Mouse (Mus musculus): ENCODE data around the gene Rhov. TPM values are rescaled to one million over a fixed set of nuclear protein-coding genes. Genes with fewer than 3 reads are reported as not detected.
A peak's percentile ranks its signal among the peaks of the same experiment; 100 is the strongest.

Gene Rhov
- polyA plus RNA-seq, 1 experiment from 2014 or later, result 0.20 TPM

DNA sequence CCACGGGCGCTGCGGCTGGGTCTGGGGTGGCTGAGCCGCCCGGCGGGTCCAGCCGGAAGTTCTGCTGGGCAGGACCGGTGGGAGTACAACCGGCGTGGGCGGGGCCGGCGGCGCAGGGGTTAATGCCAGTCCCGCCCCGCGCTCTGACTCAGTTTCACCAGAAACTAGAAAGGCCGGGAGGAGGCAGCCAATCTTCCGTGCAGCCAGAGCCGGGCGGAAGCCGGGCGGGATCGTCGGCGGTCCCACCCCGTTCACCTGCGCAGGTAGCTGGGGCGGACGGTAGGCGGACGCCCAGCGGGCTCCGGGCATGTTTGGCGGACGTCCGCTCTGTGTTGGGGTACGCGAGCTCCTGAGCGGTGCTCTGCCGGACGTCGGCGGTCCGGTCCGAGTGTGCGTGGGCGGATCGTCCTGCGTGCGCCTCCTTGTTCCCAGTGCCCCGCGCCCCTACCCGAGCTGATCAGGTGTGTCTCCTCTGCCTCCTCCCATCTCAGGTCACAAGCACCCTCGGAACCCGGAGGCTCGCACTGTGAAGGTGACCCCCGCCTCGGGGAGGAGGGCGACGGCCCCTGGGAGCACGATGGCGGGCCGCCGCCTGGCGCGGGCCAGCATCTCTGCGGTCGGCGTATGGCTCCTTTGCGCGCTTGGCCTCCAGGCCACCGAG, 33.7 kb downstream of the Rhov start, which contains the start of gene Spint1:
Gene Spint1 (plus strand): TSS at position 153 of the 661 bp plus-strand sequence.
- Histone ChIP-seq H3K9me3 (replicated peaks; ENCODE audit: control insufficient read depth, low read length) (no peaks in the 10 kb centered on the region), H3K4me3 (ENCODE audit: low read depth, low read length) (peak within 1 kb of the TSS; percentile 54), H3K27ac (ENCODE audit: low read length) (no peak within 1 kb of the TSS), H3K27me3 (ENCODE audit: control insufficient read depth, insufficient read depth, low read depth, low read length) (peaks cover 53% of the 10 kb centered on the region), H3K4me2 (ENCODE audit: low read depth, low read length) (peak within 1 kb of the TSS; percentile 67), H3K4me1 (ENCODE audit: control insufficient read depth, low read depth, low read length) (no peaks in the 10 kb centered on the region; the same call in 1 of the 2 replicates), H3K36me3 (ENCODE audit: control insufficient read depth, insufficient read depth) (no peaks in the 10 kb centered on the region), H3K9ac (ENCODE audit: low read depth, low read length) (no peak within 1 kb of the TSS)
- no peak; the same call in 1 of the 2 replicates for ATAC-seq (ENCODE audit: low read depth)
- WGBS (ENCODE audit: insufficient replicate concordance), result 1% methylated on average over 72 of the region's 73 CpGs

DNA sequence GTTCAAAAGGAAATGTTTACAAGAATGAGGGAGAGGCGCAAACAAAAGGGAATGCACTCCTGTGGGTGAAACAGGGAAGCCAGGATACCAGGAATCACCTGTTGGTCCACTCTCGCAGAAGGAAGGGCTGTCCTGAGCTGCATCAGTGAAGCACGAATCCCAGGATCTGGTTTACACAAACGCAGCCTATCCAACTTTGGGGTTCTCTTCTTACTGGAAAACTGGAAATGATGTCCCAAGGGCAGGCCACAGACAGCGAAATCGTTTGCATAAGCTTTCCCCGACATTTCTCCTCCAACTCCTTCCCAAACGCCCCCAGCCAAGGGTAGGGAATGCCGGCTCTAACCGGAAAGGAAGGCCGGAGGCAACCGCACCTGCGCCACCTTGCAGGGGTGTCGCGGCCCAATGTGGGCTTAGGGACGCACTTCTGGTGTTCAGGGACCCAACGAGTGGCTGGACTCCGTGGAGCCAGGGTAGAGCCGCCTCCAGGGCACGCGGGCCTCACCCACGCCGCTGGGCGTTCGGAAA, 34.3 kb downstream of the Rhov start:
- peak overlapping the region; percentile 67 for H3K4me2 ChIP-seq (ENCODE audit: low read depth, low read length)
- H3K9ac ChIP-seq (ENCODE audit: low read depth, low read length), result no peak overlapping the region
- peak overlapping the region; percentile 54 for H3K4me3 ChIP-seq (ENCODE audit: low read depth, low read length)
- no peak for ATAC-seq (ENCODE audit: low read depth)
- H3K27me3 ChIP-seq (ENCODE audit: control insufficient read depth, insufficient read depth, low read depth, low read length), result peaks cover 53% of the 10 kb centered on the region
- 13% methylated on average over 25 of the region's 25 CpGs for WGBS (ENCODE audit: insufficient replicate concordance)
- no peaks in the 10 kb centered on the region for H3K9me3 ChIP-seq (replicated peaks; ENCODE audit: control insufficient read depth, low read length)
- no peaks in the 10 kb centered on the region; the same call in 1 of the 2 replicates for H3K4me1 ChIP-seq (ENCODE audit: control insufficient read depth, low read depth, low read length)
- no peaks in the 10 kb centered on the region for H3K36me3 ChIP-seq (ENCODE audit: control insufficient read depth, insufficient read depth)
- no peak overlapping the region for H3K27ac ChIP-seq (ENCODE audit: low read length)

DNA sequence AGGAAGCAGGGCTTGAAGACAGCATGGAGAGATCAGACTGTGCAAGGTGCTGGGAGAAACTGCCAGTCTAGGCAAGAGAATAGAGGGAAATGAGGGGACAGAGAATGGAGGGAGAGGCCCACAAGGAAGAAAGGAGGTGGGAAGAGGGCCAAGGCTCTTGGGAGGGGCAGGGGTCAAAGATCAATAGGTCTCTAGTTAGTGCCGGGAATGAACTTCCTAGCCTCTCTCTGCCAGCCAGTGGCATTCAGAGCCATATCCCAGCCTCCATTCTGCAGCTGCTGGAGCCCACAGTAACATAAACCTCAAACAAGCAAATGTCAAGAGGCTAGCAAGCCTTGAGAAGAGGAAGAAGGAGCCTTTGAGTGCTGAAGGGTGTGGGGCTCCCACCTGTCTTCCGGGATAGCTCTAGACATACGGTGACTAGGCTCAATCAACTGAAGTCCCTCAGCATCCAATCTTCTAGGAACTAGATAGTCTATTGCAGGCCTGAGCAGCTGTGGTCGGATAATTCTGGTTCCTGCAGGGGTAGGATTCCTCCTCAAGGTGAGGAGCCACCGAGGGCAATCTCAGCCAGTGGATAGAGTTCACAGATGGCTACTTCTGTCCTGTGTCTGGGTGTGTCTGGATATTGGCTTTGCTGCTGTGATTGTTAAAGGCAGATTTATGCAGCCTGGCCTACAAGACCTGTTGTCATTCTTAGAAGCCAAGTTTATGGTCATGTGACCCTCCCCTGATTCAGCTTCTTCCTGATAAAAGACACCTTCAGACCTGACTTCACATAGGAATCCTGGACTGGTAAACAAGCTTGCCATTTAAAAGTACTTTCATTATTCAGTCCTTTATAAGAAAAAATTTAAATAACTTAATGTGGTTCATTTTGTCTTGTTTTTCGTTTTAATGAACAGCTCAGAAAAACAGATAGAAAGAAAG, 41.0 kb downstream of the Rhov start, which contains the start of gene Ppp1r14d:
Gene Ppp1r14d (minus strand): TSS at position 132 of the 930 bp plus-strand sequence.
- Histone ChIP-seq H3K27ac (ENCODE audit: low read length) (no peak within 1 kb of the TSS), H3K9me3 (replicated peaks; ENCODE audit: control insufficient read depth, low read length) (no peaks in the 10 kb centered on the region)

More for the DNA sequence above, 41.0 kb downstream of the Rhov start, which contains the start of gene Ppp1r14d:
- Histone ChIP-seq H3K4me3 (ENCODE audit: low read depth, low read length) (no peak within 1 kb of the TSS), H3K27me3 (ENCODE audit: control insufficient read depth, insufficient read depth, low read depth, low read length) (peaks cover 7% of the 10 kb centered on the region; the same call in 1 of the 2 replicates), H3K36me3 (ENCODE audit: control insufficient read depth, insufficient read depth) (no peaks in the 10 kb centered on the region), H3K4me1 (ENCODE audit: control insufficient read depth, low read depth, low read length) (no peaks in the 10 kb centered on the region), H3K4me2 (ENCODE audit: low read depth, low read length) (no peak within 1 kb of the TSS), H3K9ac (ENCODE audit: low read depth, low read length) (no peak within 1 kb of the TSS)
- 43% methylated on average over 6 of the region's 6 CpGs for WGBS (ENCODE audit: insufficient replicate concordance)
- ATAC-seq (ENCODE audit: low read depth), result no peak

Other genes with a start within 250 kb of the Rhov start
- 13.3 and 13.4 TPM in 2 replicates for gene Ccdc32, start 241.9 kb downstream of the Rhov start, polyA plus RNA-seq (2015; fragmentation: Nextera tagmentation; extraction: Ambion mirVana)
- 2.0 and 2.1 TPM in 2 replicates for gene Rpusd2, start 236.5 kb downstream of the Rhov start, polyA plus RNA-seq (2015; fragmentation: Nextera tagmentation; extraction: Ambion mirVana)
- 52.2 and 57.6 TPM in 2 replicates for gene Knl1, start 224.2 kb downstream of the Rhov start, polyA plus RNA-seq (2015; fragmentation: Nextera tagmentation; extraction: Ambion mirVana)
- 26.4 and 30.0 TPM in 2 replicates for gene Rad51, start 158.5 kb downstream of the Rhov start, polyA plus RNA-seq (2015; fragmentation: Nextera tagmentation; extraction: Ambion mirVana)
- gene Rmdn3, start 114.2 kb downstream of the Rhov start, polyA plus RNA-seq (2015; fragmentation: Nextera tagmentation; extraction: Ambion mirVana), result 44.1 and 45.6 TPM in 2 replicates
- gene Gchfr, start 103.5 kb downstream of the Rhov start, polyA plus RNA-seq (2015; fragmentation: Nextera tagmentation; extraction: Ambion mirVana), result 97.7 and 115 TPM in 2 replicates
- gene Gm14137, start 96.8 kb downstream of the Rhov start, polyA plus RNA-seq (2015; fragmentation: Nextera tagmentation; extraction: Ambion mirVana), result 0.14 and 0.18 TPM in 2 replicates
- gene Zfyve19, start 62.7 kb downstream of the Rhov start, polyA plus RNA-seq (2015; fragmentation: Nextera tagmentation; extraction: Ambion mirVana), result 17.1 and 20.4 TPM in 2 replicates
- 5.9 and 6.6 TPM in 2 replicates for gene Dnajc17, start 62.5 kb downstream of the Rhov start, polyA plus RNA-seq (2015; fragmentation: Nextera tagmentation; extraction: Ambion mirVana)
- gene Ppp1r14d, start 41.4 kb downstream of the Rhov start, polyA plus RNA-seq (2015; fragmentation: Nextera tagmentation; extraction: Ambion mirVana), result not detected in 2 replicates
- 0.29 and 1.1 TPM in 2 replicates for gene Spint1, start 33.9 kb downstream of the Rhov start, polyA plus RNA-seq (2015; fragmentation: Nextera tagmentation; extraction: Ambion mirVana)
- gene Vps18, start 17.5 kb upstream of the Rhov start, polyA plus RNA-seq (2015; fragmentation: Nextera tagmentation; extraction: Ambion mirVana), result 5.5 and 6.3 TPM in 2 replicates
- 2.0 and 2.1 TPM in 2 replicates for gene Dll4, start 54.5 kb upstream of the Rhov start, polyA plus RNA-seq (2015; fragmentation: Nextera tagmentation; extraction: Ambion mirVana)
- gene Chac1, start 80.0 kb upstream of the Rhov start, polyA plus RNA-seq (2015; fragmentation: Nextera tagmentation; extraction: Ambion mirVana), result 6.2 and 8.5 TPM in 2 replicates
- 1.1 and 1.3 TPM in 2 replicates for gene Ino80, start 206.4 kb upstream of the Rhov start, polyA plus RNA-seq (2015; fragmentation: Nextera tagmentation; extraction: Ambion mirVana)